Mouse (Mus musculus) hindbrain, embryonic 15.5 days (tissue): ENCODE results near the gene Jmjd6. TPM values are rescaled to one million over a fixed set of nuclear protein-coding genes. Genes with fewer than 3 reads are reported as not detected.
A peak's percentile ranks its signal among the peaks of the same experiment; 100 is the strongest.
"Not testable (repeated sequence)": the region's sequence is repeated elsewhere in the genome, so short reads cannot be mapped to it uniquely, and the experiment has no call there.

ENCODE experiments used
- ATAC-seq: fragments of 200-750 bp; cut with Nextera tagmentation; 2 replicates; pipeline ENCODE4 v1.8.0; 2017; ENCODE audit warnings: low read depth, moderate number of reproducible peaks, moderate TSS enrichment; ENCODE audit not compliant: low FRiP score
- H3K27ac ChIP-seq: fragments of 300-500 bp; sonication (generic); replicated peaks from 2 replicates; pipeline ENCODE4 v1.5.1; 2015; ENCODE audit warnings: mild to moderate bottlenecking, inconsistent platforms
- H3K27me3 ChIP-seq: fragments of 300-500 bp; sonication (generic); 2 replicates; pipeline ENCODE4 v1.6.1; 2015; ENCODE audit warnings: control low read depth, inconsistent platforms
- H3K36me3 ChIP-seq: fragments of 300-500 bp; sonication (generic); 2 replicates; pipeline ENCODE4 v1.6.1; 2015; ENCODE audit warnings: control low read depth, inconsistent platforms
- H3K4me1 ChIP-seq: fragments of 300-500 bp; sonication (generic); replicated peaks from 2 replicates; pipeline ENCODE4 v1.6.1; 2015; ENCODE audit warnings: control low read depth, inconsistent platforms
- H3K4me2 ChIP-seq: fragments of 300-500 bp; sonication (generic); 2 replicates; pipeline ENCODE4 v1.6.1; 2015; ENCODE audit warnings: moderate library complexity, mild to moderate bottlenecking, inconsistent platforms
- H3K4me3 ChIP-seq: fragments of 300-500 bp; sonication (generic); 2 replicates; pipeline ENCODE4 v1.5.1; 2015; ENCODE audit warnings: mild to moderate bottlenecking, inconsistent platforms
- H3K9ac ChIP-seq: fragments of 300-500 bp; sonication (generic); 2 replicates; pipeline ENCODE4 v1.6.1; 2015; ENCODE audit warnings: inconsistent platforms
- H3K9me3 ChIP-seq: fragments of 300-500 bp; sonication (generic); 2 replicates; pipeline ENCODE4 v1.6.1; 2016; ENCODE audit warnings: control low read depth, inconsistent platforms
- WGBS: fragments of 180-500 bp; shearing (Covaris S2); methylation state at CpG from one replicate; pipeline ENCODE4 v1.1.7; 2015; 5-methylcytosine and 5-hydroxymethylcytosine counted together
- polyA plus RNA-seq: library from polyadenylated mRNA; unstranded; fragments of >200 nt; fragmentation: Nextera tagmentation; extraction: Ambion mirVana; gene quantifications from 2 replicates; pipeline ENCODE4 v1.2.1, GENCODE M21; 2015

Gene Jmjd6
- polyA plus RNA-seq, 1 experiment from 2014 or later, result 72.4 TPM

GRCm38 (mm10) chr11:116849587-116849986 lies 6.3 kb upstream of the Jmjd6 start:
- no peaks in the 10 kb centered on the region for H3K27me3 ChIP-seq
- ATAC-seq, result no peak
- no peaks in the 10 kb centered on the region for H3K9me3 ChIP-seq
- H3K27ac ChIP-seq, result no peak overlapping the region
- H3K4me1 ChIP-seq, result peaks cover 33% of the 10 kb centered on the region
- no peak overlapping the region for H3K4me2 ChIP-seq
- peaks cover 28% of the 10 kb centered on the region for H3K36me3 ChIP-seq
- no peak overlapping the region for H3K4me3 ChIP-seq
- H3K9ac ChIP-seq, result no peak overlapping the region

- H3K27me3 ChIP-seq, H3K9me3 ChIP-seq, H3K9ac ChIP-seq, H3K4me3 ChIP-seq, ATAC-seq, H3K4me2 ChIP-seq, H3K27ac ChIP-seq: not testable (repeated sequence)
- 79% methylated on average over 2 of the region's 2 CpGs for WGBS
- Histone ChIP-seq H3K36me3 (peaks cover 28% of the 10 kb centered on the region), H3K4me1 (peaks cover 34% of the 10 kb centered on the region)
Observed at GRCm38 (mm10) chr11:116848877-116849178, 5.6 kb upstream of the Jmjd6 start.

GRCm38 (mm10) chr11:116848086-116848876 lies 5.0 kb upstream of the Jmjd6 start:
- no peaks in the 10 kb centered on the region for H3K9me3 ChIP-seq
- H3K36me3 ChIP-seq, result peaks cover 28% of the 10 kb centered on the region
- peaks cover 36% of the 10 kb centered on the region for H3K4me1 ChIP-seq
- no peak for ATAC-seq
- no peak overlapping the region for H3K27ac ChIP-seq
- H3K9ac ChIP-seq, result no peak overlapping the region
- H3K27me3 ChIP-seq, result no peaks in the 10 kb centered on the region
- 80% methylated on average over 5 of the region's 5 CpGs for WGBS
- no peak overlapping the region for H3K4me3 ChIP-seq
- H3K4me2 ChIP-seq, result no peak overlapping the region

- 90% methylated on average over 3 of the region's 3 CpGs for WGBS
- Histone ChIP-seq H3K9me3 (no peaks in the 10 kb centered on the region), H3K36me3 (peaks cover 28% of the 10 kb centered on the region), H3K4me1 (peaks cover 36% of the 10 kb centered on the region), H3K27ac (no peak overlapping the region), H3K27me3 (no peaks in the 10 kb centered on the region), H3K4me3 (no peak overlapping the region), H3K9ac (no peak overlapping the region), H3K4me2 (no peak overlapping the region)
- ATAC-seq, result no peak
Observed at GRCm38 (mm10) chr11:116847187-116848085, 4.2 kb upstream of the Jmjd6 start.

DNA sequence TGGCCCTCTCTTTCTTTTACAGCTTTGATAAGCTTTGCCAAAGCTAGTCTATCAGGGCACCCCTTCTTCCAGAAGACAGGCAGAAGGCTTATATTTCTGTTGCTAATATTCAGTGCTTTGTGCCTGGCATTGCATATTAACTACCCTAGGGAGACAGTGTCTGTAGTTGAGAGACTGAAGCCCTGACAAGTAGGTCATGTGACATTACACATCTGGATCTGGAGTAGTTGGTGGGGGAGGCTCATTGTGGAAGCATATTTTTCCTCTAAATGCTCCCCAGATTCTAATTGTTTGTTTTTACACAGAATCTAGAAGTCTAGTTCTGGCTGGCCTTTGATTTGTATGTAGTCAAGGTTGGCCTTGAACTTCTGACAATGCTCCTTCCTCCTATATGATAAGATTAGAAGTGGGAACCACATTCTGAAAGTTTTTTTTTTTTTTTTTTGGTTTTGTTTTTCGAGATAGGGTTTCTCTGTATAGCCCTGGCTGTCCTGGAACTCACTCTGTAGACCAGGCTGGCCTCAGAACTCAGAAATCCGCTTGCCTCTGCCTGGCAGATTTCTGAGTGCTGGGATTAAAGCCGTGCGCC lies 3.4 kb upstream of the Jmjd6 start:
- Histone ChIP-seq H3K36me3 (peaks cover 28% of the 10 kb centered on the region), H3K27me3 (no peaks in the 10 kb centered on the region), H3K4me3 (no peak overlapping the region), H3K9me3 (no peaks in the 10 kb centered on the region), H3K27ac (no peak overlapping the region), H3K4me1 (peaks cover 41% of the 10 kb centered on the region), H3K4me2 (no peak overlapping the region), H3K9ac (no peak overlapping the region)
- 92% methylated on average over 4 of the region's 4 CpGs for WGBS
- no peak for ATAC-seq

DNA sequence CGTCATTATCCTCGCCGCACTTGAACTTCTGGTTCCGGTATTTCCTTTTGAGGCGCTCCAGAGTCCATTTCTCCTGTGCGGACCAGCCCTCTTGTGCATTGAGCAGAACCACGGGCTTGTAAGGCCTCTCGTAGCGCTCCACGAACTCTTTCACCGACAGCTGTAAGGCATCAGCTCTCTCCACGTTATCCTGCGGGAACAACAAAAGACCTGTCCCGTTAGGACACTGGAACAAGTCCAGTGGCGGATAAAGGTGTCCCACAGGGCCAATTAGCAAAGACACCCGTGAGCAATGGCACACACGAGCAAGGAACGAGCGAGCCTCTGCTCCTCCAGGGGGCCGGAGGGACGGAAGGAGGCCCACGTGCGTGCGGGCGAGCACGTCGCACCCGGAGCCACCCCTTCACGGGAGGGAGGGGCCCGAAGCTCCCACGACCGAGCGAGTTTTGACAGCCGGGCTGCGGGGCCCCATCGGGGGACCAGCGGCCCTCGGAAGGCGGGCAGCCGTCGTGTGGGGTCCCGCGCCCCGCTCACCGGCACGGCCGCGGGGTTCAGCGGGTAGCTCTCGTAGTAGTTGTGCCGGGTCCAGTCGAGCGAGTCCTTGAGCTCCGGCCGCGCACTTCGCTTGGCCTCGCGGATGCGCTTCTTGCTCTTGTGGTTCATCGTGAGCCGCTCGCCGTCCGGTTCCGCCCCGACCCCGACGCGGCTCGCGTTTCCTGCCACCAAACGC lies 553 bp downstream of the Jmjd6 start:
- Histone ChIP-seq H3K27ac (peak overlapping the region; percentile 98), H3K27me3 (no peaks in the 10 kb centered on the region), H3K4me2 (peak overlapping the region; percentile 83), H3K9me3 (no peaks in the 10 kb centered on the region), H3K9ac (peak overlapping the region; percentile 91), H3K4me1 (peaks cover 39% of the 10 kb centered on the region), H3K36me3 (peaks cover 30% of the 10 kb centered on the region), H3K4me3 (peak overlapping the region; percentile 89)
- under 1% methylated on average over 64 of the region's 73 CpGs for WGBS
- ATAC-seq, result peak; percentile 55

DNA sequence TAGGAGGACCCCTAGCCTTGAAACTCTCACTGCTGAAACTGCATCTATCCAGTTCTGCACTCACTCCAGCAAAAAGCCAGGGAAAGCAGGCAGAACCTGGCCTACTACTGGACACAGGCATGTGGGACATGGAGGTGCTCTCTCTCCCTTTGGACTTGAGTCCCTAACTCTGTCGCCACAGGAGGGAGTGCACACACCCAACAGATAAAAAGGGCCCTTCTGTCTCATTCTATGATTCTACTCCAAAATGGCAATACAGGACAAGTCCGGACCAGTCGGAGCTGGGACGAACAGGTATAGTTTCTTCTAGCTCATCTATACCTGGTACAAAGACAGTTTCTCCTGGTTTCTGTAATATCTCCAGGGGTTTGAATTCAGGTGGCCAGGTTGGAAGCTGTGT lies 2.5 kb downstream of the Jmjd6 start:
- WGBS, result 82% methylated on average over 4 of the region's 4 CpGs
- peak overlapping the region; percentile 83 for H3K4me2 ChIP-seq
- H3K27ac ChIP-seq, result no peak overlapping the region
- no peaks in the 10 kb centered on the region for H3K27me3 ChIP-seq
- ATAC-seq, result no peak
- H3K36me3 ChIP-seq, result peaks cover 46% of the 10 kb centered on the region
- no peaks in the 10 kb centered on the region for H3K9me3 ChIP-seq
- no peak overlapping the region for H3K4me3 ChIP-seq
- peak overlapping the region; percentile 6; the same call in 1 of the 2 replicates for H3K9ac ChIP-seq
- H3K4me1 ChIP-seq, result peaks cover 39% of the 10 kb centered on the region

GRCm38 (mm10) chr11:116839601-116840000 lies 3.6 kb downstream of the Jmjd6 start:
- H3K9ac ChIP-seq, result no peak overlapping the region
- H3K4me2 ChIP-seq, result no peak overlapping the region; the same call in 1 of the 2 replicates
- no peak for ATAC-seq

GRCm38 (mm10) chr11:116838936-116839335 lies 4.3 kb downstream of the Jmjd6 start:
- Histone ChIP-seq H3K4me1 (peaks cover 32% of the 10 kb centered on the region), H3K9ac (no peak overlapping the region), H3K27ac (no peak overlapping the region), H3K4me3 (no peak overlapping the region), H3K4me2 (no peak overlapping the region), H3K27me3 (no peaks in the 10 kb centered on the region), H3K36me3 (peaks cover 55% of the 10 kb centered on the region), H3K9me3 (no peaks in the 10 kb centered on the region)
- ATAC-seq, result no peak
- WGBS, result 91% methylated on average over 14 of the region's 14 CpGs

More at GRCm38 (mm10) chr11:116839601-116840000, 3.6 kb downstream of the Jmjd6 start:
- H3K9me3 ChIP-seq, result no peaks in the 10 kb centered on the region
- WGBS, result 80% methylated on average over 7 of the region's 7 CpGs
- no peak overlapping the region for H3K4me3 ChIP-seq
- peaks cover 49% of the 10 kb centered on the region for H3K36me3 ChIP-seq
- no peak overlapping the region for H3K27ac ChIP-seq
- no peaks in the 10 kb centered on the region for H3K27me3 ChIP-seq
- H3K4me1 ChIP-seq, result peaks cover 38% of the 10 kb centered on the region

- no peak for ATAC-seq
- H3K36me3 ChIP-seq, result peaks cover 55% of the 10 kb centered on the region
- WGBS, result 95% methylated on average over 10 of the region's 10 CpGs
Observed at GRCm38 (mm10) chr11:116837441-116837840, 5.8 kb downstream of the Jmjd6 start.

DNA sequence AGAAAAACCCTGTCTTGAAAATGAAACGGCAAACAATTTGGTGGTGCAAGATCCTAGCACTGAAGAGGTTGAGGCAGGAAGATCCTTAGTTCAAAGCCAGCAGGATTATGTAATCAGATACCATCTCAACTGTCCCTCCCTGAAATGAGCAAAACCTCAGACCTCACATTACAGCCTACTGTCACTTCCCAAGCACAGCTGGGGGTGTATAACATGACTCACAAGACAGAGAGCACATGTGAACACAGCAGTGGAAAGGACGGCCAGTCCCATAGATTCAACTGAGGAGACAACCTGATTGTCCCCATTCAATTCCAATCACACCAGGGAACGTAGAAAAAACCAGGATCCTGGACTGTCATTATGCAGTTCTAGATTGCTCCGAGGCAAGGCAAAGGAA lies 7.0 kb downstream of the Jmjd6 start:
- Histone ChIP-seq H3K4me2 (no peak overlapping the region), H3K9me3 (no peaks in the 10 kb centered on the region), H3K36me3 (peaks cover 55% of the 10 kb centered on the region), H3K4me3 (no peak overlapping the region), H3K4me1 (peaks cover 24% of the 10 kb centered on the region), H3K27ac (no peak overlapping the region), H3K27me3 (no peaks in the 10 kb centered on the region), H3K9ac (no peak overlapping the region)
- 90% methylated on average over 4 of the region's 4 CpGs for WGBS
- no peak for ATAC-seq

More at GRCm38 (mm10) chr11:116837441-116837840, 5.8 kb downstream of the Jmjd6 start:
- H3K4me2 ChIP-seq, result no peak overlapping the region
- no peaks in the 10 kb centered on the region for H3K27me3 ChIP-seq
- H3K4me1 ChIP-seq, result peaks cover 31% of the 10 kb centered on the region
- H3K9me3 ChIP-seq, result no peaks in the 10 kb centered on the region
- H3K4me3 ChIP-seq, result no peak overlapping the region
- H3K27ac ChIP-seq, result no peak overlapping the region
- H3K9ac ChIP-seq, result no peak overlapping the region
